Mouse (Mus musculus) brain, embryonic 14.5 days (tissue): Measurements from ENCODE around the gene Chrd.

ENCODE experiments used
- CTCF ChIP-seq: fragments of 200-500 bp; IDR thresholded peaks from 2 replicates; pipeline ENCODE4 v1.5.1; 2012; ENCODE audit warnings: inconsistent platforms, mild to moderate bottlenecking, moderate library complexity, borderline replicate concordance; ENCODE audit not compliant: insufficient read depth, insufficient read length; ENCODE audit errors: extremely low read depth
- POLR2A ChIP-seq: fragments of 200-500 bp; IDR thresholded peaks from 2 replicates; pipeline ENCODE4 v1.6.1; 2012; ENCODE audit warnings: mild to moderate bottlenecking, inconsistent platforms, borderline replicate concordance; ENCODE audit not compliant: poor library complexity, insufficient read depth, insufficient read length, severe bottlenecking; ENCODE audit errors: extremely low read depth

GRCm38 (mm10) chr16:20783891-20784290 lies 51.0 kb downstream of the Chrd start:
- TF ChIP-seq POLR2A (no peak), CTCF (no peak)
